Mouse (Mus musculus): ENCODE measurements around the gene Lama4.

The Lama4 gene

DNA sequence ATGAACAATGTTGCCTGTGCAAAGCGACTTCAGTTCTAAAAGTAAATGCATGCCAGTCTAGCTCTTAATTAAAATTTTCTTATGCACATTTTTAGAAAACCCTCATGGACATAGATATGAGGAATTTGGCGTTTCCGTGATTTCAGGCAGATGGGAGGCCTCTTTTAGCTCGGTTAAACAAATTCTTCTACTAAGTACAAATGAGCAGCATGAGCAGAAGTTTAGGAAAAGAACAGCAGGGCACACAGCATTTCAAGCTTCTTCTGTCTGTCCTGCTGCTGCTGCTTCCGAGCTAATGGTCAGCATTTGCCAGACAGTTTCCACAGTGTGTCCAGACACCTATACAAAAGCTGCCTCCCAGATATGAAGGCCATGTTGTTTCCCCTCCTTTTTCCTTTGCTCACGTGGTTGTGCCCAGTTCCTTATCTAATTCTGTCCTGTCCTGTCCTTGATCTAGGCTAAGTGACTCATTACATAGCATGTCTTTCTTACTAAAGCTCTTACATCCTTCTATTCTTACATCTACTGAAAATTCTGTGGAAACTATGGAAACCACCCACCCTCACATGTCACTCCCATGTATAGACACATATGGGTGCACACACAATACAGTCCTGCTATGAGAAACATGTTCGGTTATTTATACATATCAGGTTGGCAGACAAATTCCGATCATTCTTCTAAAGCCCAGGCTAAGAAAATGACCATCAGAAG is 84.4 kb downstream of the Lama4 start:
- no peak for DNase-seq (ENCODE audit: low read depth)

DNA sequence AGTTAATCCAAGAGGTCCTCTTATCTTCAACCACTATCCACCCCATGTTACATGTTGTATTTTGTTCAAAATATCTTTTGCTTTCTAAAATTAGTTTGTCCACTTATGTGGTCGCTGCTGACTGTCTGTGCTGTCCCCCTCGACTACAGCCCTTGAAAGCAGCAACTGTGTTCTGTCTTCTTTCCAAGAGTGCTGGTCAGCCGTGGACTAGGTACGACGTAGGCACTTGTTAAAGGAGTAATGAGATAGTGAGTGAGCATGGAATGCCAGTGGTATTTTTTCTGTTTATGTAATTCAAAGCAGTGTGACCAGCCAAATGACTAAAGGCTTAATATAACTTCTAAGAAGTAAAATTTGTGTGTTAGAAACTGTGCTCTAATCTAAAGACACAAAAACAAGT is 90.7 kb downstream of the Lama4 start:
- DNase-seq (ENCODE audit: low read depth) = no peak

DNA sequence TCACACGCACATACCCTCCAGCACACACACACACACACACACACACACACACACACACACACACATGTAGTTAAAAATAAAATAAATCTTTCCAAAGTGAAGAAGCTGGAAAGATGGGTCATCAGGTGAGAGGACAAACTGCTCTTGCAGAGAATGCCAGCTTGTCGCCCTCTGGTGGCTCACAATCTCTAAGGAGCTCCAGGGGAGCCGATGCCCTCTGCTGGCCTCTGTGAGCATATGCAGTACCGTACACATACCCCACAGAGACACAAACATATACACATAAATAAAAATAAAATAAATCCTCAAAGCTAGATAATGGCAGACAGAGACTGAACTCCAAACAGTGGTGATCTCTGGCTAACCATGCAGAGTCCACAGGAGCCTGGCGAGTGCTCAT is 99.4 kb downstream of the Lama4 start:
- DNase-seq (ENCODE audit: low read depth) = peak; percentile 63

DNA sequence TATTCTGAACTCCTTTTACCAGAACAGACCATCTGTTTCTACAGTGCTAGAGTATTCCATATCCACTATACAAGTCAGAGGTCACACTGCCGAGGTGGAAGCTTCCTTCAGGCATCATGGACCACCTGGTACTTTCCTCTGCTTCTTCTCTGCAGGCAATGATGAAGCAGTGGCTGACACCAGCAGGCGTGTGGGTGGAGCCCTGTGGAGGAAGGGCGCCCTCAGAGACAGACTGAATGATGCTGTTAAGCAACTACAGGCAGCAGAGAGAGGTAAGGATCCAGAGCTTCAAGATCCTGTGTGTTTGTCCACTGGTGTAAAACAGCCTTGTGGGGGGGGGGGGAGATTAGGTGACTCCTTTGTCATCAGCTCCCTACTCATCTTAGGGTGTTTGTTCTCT is 100.1 kb downstream of the Lama4 start:
- DNase-seq (ENCODE audit: low read depth) = no peak

DNA sequence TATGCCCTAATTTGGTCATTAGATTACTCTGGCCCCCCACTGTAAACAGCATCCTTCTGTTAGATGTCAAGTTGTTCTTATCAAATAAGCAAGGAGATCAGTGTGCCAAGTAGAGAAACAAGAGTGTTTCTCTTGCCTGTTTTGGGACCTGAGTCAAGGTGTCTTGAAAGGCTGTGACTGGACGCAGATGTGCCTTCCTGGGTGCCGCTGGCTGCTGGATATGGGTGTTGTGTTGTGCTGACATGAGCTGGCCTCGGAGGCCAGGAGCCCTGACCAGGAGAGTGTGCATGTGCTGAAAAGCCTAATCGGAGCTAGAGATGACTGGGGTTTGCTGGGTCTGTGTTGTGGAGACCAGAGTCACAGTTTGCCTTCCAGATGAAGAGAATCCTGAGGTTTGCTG is 100.7 kb downstream of the Lama4 start:
- no peak for DNase-seq (ENCODE audit: low read depth)

DNA sequence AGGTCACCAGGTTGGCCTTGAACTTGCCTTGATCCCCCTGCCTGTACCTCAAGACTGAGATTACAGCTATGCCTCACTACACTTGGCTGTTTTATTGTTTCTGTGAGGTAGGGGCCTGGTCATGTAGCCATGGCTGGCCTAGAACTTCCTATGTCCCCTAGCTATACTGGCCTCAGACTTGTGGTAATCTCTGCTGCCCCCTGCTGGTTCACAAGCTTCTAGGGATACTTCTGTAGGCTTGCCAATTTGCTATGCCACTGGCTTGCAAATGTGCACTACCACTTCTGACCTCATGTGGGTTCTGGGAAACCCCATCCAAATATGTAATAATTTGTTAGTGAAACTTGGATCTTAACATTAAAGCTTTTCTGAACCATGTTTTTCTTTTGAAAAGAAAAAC is 101.6 kb downstream of the Lama4 start:
- peak; percentile 86 for DNase-seq (ENCODE audit: low read depth)

DNA sequence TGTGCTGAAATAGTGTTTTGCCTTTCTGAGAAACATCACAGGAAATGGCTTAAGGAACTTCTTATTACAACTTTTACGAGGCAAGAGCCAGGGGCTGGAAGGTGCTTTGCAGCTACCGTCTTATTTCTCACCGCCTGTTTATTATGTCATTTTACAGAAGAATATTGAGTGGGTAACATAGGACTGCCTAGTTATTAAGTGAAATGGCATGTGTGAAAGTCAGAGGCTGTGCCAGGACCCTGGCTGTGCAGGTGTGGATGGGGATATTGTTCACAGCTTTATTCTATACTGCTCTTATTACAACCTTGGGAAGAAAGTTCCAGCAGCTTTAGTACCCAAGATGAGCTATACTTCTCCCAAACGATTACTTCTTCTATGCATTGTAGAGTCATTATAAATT is 106.7 kb downstream of the Lama4 start:
- DNase-seq (ENCODE audit: low read depth) = no peak

DNA sequence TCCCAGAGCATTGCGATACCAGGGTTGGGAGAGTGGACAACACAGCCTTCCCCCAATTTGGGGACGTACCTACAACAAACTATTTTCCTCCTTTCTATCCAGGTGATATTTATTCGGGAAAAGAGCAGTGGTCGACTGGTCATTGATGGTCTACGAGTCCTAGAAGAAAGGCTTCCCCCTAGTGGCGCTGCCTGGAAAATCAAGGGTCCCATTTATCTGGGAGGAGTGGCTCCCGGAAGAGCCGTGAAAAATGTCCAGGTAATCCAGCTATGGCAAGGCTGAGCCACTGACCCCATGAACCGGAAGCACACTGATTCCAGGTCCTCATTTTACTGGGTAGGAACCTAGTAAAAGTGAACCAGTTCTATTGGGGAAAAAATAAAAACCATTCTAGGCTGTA is 131.7 kb downstream of the Lama4 start:
- DNase-seq (ENCODE audit: low read depth) = peak; percentile 38

DNA sequence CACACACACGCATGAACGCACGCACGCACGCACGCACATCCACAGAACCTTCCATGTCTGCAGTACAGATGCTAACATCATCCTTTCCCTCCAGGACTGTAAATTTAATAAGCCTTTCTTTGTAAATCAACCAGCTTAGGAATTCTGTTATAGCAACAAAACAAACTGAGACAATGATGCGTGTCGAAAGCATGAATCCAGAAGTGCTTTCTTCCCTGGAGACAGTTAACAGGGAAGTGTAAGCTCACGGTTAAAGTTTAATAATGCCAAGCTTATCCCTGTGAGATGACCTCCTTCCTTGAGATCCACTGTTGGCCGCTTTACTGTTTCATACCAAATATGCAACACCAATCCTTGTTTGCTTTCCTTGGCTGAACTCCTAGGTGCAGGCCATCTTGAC is 133.4 kb downstream of the Lama4 start:
- no peak for DNase-seq (ENCODE audit: low read depth)

DNA sequence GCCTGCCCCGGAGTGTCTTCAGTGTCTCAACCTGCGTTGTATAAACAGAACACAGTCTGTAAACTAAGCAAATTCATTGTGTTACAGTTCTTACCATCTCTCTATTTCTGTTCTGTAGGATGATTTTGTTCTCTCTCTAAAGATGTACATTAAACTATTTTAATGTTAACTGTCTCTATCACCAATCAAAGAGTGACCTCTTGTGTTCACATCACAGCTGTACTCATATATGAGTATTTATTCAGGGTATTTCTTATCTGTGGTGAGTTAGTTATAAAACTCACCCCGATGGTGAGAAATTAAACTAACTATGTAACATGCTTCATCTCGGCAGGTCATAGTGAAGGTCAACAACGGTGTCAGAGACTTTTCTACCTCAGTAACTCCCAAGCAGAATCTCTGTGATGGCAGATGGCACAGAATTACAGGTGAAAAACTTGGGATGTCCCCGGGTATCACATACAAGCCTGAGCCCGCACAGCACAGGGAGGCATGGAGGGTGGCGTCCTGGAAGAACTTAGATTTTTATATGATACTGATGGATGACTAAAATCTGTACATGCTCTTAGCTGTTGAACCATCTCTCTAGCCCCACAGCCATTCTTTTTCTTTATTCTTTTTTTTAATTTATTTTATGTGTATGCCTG is 139.6 kb downstream of the Lama4 start:
- DNase-seq (ENCODE audit: low read depth) = no peak

DNA sequence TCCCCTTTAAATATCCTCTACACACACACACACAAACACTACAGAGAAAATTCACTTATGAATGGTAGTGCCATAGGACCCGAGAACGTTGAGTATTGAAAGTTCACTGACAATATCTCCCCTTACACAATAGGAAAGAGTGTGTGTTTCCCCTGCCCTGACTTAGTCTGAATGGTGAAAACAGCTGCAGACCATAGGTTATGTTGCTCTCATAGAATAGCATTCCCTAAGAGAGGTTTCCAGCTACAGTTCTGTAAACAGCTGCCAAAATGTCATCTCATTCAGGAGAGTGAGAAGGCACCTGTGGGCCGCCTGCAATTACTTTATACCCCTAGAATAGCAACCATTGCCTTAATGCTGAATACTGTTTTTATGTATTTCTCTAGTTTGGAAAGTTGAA is 141.1 kb downstream of the Lama4 start:
- DNase-seq (ENCODE audit: low read depth) = no peak

DNA sequence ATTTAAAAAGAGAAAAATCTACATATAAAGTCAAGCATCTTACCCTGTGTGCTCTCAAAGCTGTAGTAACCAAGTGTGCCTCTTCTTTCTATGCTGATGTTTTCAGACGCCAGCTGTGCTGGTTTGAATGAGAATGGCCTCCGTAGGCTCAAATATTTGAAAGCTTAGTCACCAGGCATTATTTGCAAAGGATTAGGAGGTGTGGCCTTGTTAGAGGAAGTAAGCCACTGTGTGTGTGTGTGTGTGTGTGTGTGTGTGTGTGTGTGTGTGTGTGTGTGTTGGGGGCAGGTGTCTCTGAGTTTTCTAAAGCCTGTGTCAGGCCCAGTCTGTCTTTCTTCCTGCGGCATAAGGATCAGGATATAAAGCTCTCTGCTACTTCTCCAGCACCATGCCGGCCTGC is 141.6 kb downstream of the Lama4 start:
- DNase-seq (ENCODE audit: low read depth) = peak; percentile 9

DNA sequence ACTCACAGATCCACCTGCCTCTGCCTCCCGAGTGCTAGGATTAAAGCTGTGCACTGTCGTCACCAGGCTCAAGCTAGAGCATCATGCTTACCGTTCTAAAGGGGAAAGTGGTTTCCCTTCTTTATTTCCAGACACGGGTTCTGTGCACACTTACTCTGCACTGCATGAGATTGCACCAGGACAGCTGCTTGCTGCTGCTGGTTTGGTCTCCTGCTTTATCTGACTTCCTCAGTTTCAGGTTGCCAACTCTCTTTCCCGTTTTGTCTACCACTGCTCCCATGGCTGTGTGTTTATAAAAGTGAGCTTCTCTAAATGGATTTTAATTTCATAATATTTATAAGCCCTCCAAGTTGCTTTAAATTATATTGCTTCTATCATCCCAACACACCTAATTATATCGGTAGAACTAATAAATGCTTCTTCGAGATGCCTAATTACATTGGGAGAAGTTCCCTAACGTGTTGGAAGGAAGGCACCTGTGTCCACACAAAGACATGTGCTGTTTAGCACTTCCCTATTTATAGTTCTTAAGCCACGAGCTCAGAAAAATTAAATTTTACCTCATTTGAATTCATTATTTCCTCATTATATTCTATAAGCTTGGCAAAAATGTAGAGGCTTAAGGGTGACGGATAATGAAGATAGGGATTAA is 143.6 kb downstream of the Lama4 start:
- DNase-seq (ENCODE audit: low read depth) = peak; percentile 12

DNA sequence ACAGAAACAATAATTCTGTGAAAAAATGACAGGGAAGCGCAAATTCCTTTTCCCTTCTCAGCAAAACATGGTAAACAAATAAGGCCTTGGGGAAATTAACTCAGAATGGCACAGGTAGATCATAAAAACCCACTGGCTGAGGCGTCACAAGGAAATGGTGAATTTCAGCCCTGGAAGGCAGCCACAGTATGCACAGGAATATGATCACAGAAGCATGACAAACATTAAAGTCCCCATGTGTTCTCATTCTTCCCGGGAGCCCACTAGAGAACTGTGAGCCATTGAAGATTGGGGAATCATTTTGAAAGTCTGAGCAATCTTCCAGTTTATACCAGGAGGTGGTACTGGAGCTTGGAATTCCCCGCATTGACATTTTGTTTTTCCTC is 144.2 kb downstream of the Lama4 start:
- no peak for DNase-seq (ENCODE audit: low read depth)

DNA sequence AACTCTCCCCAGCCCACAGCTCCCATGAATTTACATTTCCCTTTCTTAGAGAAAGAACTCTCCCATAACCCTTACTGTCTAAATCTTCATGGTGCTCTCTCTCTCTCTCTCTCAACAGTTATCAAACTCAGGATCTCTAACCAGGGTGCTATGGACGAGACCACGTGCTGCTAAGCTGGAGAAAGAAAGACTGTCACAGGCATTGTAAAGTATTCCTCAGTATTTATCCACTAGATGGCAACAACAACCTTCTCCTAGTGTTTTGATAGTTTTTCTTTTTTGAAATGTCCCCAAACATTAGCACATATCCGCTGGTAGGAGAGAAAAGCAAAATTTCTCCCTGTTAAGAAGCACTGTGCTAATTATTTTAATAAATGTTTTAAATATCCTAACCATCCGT is 156.1 kb downstream of the Lama4 start:
- peak; percentile 66 for DNase-seq (ENCODE audit: low read depth)

DNA sequence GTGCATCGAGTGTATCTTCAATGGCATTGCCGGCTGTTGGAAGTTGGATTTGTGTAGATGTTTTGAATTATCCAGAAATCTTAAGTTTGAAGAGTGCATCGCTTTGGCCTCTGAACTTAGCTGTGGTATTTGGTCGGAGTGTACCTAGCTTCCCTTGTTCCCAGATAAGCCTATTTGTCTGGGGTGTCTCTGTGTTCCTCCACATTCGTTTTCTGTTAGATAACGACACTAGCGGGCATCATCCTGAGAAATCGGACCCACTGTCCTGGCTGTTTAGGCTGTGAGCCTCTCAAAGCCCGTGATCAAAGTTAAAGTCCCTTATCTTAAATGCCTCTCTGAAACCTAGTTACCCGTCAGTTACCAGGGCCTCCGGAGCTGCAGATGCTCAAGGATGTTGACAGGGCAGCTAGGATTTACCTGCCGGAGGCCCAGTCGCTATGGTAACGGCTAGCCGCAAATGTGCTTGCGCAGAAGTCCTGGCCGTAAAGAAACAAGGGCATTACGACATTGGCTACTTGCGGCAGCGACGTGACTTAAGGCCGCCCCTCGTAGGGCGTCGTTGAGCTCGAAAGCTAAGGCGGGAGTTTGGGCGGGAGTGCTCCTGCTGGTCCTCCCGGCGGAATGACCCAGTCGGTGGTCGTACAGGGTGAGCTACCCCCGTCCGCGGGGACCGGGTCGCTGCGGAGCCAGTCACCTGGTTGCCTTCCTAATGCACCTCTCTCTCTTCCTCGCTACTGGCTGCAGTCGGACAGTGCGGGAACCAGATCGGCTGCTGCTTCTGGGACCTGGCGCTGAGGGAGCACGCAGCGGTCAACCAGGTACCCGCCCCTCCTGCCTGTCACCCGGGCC is 168.4 kb downstream of the Lama4 start, which contains the start of the genes Fam229b and Tube1:
Gene Fam229b, minus strand, starts transcription at position 453 of the 849 bp plus-strand sequence.
Gene Tube1, plus strand, starts transcription at position 515 of the 849 bp plus-strand sequence.
- DNase-seq (ENCODE audit: low read depth) = peak; percentile 90

DNA sequence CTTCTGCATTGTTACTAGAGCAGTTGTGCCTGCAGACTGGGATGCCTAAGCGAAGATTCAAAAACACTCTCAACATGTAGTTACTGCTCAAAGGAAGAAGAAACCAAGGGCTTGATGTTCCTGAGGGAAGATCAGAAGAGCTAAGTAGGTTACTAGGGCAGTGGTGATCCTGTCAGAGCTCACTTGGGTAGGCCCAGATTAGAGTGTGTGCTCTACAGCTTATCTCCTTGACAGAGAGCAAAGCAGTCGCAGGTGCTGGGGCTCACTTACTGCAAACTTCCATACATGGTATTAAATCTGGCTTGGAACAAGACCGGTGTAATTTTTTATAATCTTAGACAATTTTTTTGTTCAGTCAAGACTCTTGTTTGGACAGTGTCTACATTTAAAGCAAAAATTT is 172.5 kb downstream of the Lama4 start:
- DNase-seq (ENCODE audit: low read depth) = no peak

DNA sequence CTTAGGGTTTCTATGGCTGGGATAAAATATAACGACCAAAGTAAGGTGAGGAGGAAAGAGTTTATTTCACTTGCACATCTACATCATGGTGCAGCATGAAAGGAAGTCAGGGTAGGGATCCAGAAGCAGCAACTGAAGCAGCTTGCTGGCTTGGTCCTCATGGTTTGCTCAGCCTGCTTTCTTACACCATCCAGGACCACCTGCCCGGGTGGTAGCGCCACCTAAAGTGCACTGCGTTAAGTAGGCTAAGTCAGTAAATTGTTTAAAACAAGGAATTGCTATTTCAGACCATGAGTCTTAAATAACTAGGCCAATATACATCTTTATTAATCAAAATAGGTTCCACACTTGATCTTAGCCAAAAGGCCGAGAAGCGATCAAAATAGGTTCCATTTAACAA is 173.4 kb downstream of the Lama4 start:
- DNase-seq (ENCODE audit: low read depth) = no peak

DNA sequence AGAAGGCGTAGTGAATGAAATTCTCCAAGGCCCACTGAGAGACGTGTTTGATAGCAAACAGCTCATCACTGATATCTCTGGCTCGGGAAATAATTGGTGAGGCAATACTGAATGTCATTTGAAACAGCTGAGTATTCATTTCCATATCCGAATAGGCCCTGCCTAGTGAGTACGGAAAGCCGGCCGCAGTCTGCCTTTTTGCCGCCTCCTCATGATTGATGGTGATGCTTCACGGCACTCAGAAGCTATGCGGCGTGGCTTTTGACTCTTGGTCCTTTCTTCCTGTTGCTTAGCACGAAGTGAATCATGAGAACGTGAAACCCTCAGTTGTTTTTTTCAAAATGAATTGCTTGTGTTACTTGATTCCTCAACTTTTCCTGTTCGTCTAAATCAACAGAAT is 175.5 kb downstream of the Lama4 start:
- no peak for DNase-seq (ENCODE audit: low read depth)

DNA sequence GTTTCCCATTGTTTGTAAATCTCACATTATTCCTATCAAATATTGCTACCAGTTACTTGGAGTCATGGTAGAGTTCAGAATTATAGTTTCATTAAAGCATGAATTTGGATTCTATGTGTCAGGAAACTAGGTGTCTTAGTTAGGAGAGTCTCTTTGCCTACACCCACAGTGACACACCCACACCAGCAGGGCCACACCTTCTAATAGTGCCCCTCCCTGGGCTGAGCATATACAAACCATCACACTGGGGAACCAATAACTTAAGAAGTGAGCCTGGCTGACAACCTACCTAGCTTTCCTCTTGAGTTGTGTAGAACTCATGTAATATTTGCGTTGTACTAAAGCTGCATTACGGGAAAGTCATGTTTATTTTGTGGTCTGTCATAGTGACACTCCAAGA is 176.1 kb downstream of the Lama4 start:
- DNase-seq (ENCODE audit: low read depth) = no peak

DNA sequence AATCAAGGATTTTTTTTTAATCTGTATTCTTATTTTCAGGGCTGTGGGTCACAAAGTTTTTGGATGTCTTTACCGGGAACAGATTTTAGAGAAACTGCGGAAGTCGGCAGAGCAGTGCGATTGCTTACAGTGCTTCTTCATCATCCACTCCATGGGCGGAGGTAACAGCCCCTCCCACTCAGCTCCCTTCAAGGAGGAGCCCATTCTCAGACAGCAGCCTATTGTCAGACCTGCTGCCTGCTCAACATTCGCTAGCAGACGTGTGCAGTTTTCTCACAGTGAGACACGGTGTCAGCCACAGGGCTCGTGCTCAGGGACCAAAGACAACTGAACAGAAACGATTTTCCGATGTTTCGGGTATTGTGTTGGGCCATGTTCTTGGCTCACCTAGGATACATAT is 176.9 kb downstream of the Lama4 start:
- DNase-seq (ENCODE audit: low read depth) = no peak

DNA sequence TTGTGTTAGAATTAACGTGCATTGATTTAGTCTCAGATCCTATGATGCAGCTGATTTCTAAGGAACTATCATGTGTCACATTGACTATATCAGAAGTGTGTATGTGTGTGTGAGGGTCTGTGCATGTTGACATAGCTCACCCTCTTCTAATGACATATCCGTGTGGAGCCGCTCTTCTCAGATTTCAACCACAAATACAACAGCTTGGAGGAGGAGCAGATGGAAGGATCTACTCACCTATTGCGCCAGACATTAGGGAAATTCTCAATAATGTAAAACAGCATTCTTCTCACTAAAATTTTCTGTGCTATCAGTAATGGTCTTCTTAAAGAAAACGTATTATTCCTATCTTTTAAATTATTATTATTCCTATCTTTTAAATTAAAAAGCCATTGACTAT is 191.4 kb downstream of the Lama4 start:
- DNase-seq (ENCODE audit: low read depth) = peak; percentile 65
